Mouse (Mus musculus) neural tube, embryonic 10.5 days (tissue): ENCODE results near the gene Ndufa4l2.
A peak's percentile ranks its signal among the peaks of the same experiment; 100 is the strongest.

Experiments
- DNase-seq: peaks from one replicate; pipeline ENCODE4 v3.0.0-alpha.2; 2017; ENCODE audit warnings: low spot score; ENCODE audit errors: extremely low spot score

Ndufa4l2 gene

GRCm38 (mm10) chr10:127509837-127510701 is 4.7 kb upstream of the Ndufa4l2 start:
- DNase-seq: peak; percentile 60

GRCm38 (mm10) chr10:127510895-127511617 is 3.7 kb upstream of the Ndufa4l2 start:
- peak; percentile 52 for DNase-seq

GRCm38 (mm10) chr10:127511634-127512306 is 3.0 kb upstream of the Ndufa4l2 start:
- DNase-seq: peak; percentile 79

GRCm38 (mm10) chr10:127512307-127512666 is 2.5 kb upstream of the Ndufa4l2 start:
- no peak for DNase-seq

GRCm38 (mm10) chr10:127512813-127513212 is 2.0 kb upstream of the Ndufa4l2 start:
- DNase-seq: peak; percentile 99

GRCm38 (mm10) chr10:127513501-127514091 is 1.2 kb upstream of the Ndufa4l2 start:
- peak; percentile 59 for DNase-seq

GRCm38 (mm10) chr10:127514111-127514698 is 562 bp upstream of the Ndufa4l2 start:
- DNase-seq: no peak

GRCm38 (mm10) chr10:127515271-127515982 is 660 bp downstream of the Ndufa4l2 start:
- DNase-seq: peak; percentile 48

GRCm38 (mm10) chr10:127515983-127516459 is 1.3 kb downstream of the Ndufa4l2 start:
- DNase-seq: no peak

- peak; percentile 58 for DNase-seq
These were observed 2.0 kb downstream of the Ndufa4l2 start for GRCm38 (mm10) chr10:127516576-127517260.

- no peak for DNase-seq
These were observed 3.2 kb downstream of the Ndufa4l2 start for GRCm38 (mm10) chr10:127517941-127518340.

GRCm38 (mm10) chr10:127519041-127519701 is 4.4 kb downstream of the Ndufa4l2 start:
- DNase-seq: no peak

GRCm38 (mm10) chr10:127519903-127520713 is 5.3 kb downstream of the Ndufa4l2 start:
- no peak for DNase-seq

GRCm38 (mm10) chr10:127520714-127521357 is 6.1 kb downstream of the Ndufa4l2 start:
- DNase-seq: no peak

GRCm38 (mm10) chr10:127521611-127522080 is 6.9 kb downstream of the Ndufa4l2 start:
- DNase-seq: no peak

- peak; percentile 89 for DNase-seq
These were observed 7.4 kb downstream of the Ndufa4l2 start, which contains the start of gene Shmt2 for GRCm38 (mm10) chr10:127522088-127522581. TSS of gene Shmt2 (minus strand) at chr10:127522444.

GRCm38 (mm10) chr10:127524646-127525255 is 10.0 kb downstream of the Ndufa4l2 start:
- peak; percentile 35 for DNase-seq
